Mouse (Mus musculus): Measurements from ENCODE around the gene Naaladl1. TPM values are rescaled to one million over a fixed set of nuclear protein-coding genes. Genes with fewer than 3 reads are reported as not detected.

Gene Naaladl1
- polyA plus RNA-seq, 1 experiment from 2014 or later: 3.9 TPM

- H3K4me1 ChIP-seq (ENCODE audit: control insufficient read depth, insufficient read depth, low read length): peaks cover 33% of the 10 kb centered on the region
- H3K9me3 ChIP-seq (replicated peaks; ENCODE audit: control insufficient read depth, low read length): no peaks in the 10 kb centered on the region
- no peak overlapping the region for H3K4me3 ChIP-seq (ENCODE audit: low read length)
- H3K9ac ChIP-seq (ENCODE audit: low read length): no peak overlapping the region
- H3K4me2 ChIP-seq (ENCODE audit: low read depth, low read length): no peak overlapping the region
- no peak overlapping the region for H3K27ac ChIP-seq (ENCODE audit: low read length)
- H3K36me3 ChIP-seq (ENCODE audit: control insufficient read depth, insufficient read depth): peaks cover 11% of the 10 kb centered on the region; the same call in 1 of the 2 replicates
- 91% methylated on average over 6 of the region's 6 CpGs for WGBS
- no peaks in the 10 kb centered on the region for H3K27me3 ChIP-seq (ENCODE audit: control insufficient read depth, insufficient read depth, low read length)
- no peak for ATAC-seq (replicated peaks; ENCODE audit: extremely low read depth, insufficient read depth, low FRiP score)
Observed at GRCm38 (mm10) chr19:6063081-6063480, 42.5 kb upstream of the Naaladl1 start.

GRCm38 (mm10) chr19:6066571-6066970 is 39.0 kb upstream of the Naaladl1 start:
- WGBS: 24% methylated on average over 5 of the region's 5 CpGs
- peak overlapping the region; percentile 95 for H3K4me2 ChIP-seq (ENCODE audit: low read depth, low read length)
- no peak overlapping the region for H3K27ac ChIP-seq (ENCODE audit: low read length)
- H3K9ac ChIP-seq (ENCODE audit: low read length): peak overlapping the region; percentile 73
- H3K4me1 ChIP-seq (ENCODE audit: control insufficient read depth, insufficient read depth, low read length): peaks cover 25% of the 10 kb centered on the region
- no peaks in the 10 kb centered on the region for H3K27me3 ChIP-seq (ENCODE audit: control insufficient read depth, insufficient read depth, low read length)
- H3K4me3 ChIP-seq (ENCODE audit: low read length): peak overlapping the region; percentile 54
- no peak for ATAC-seq (replicated peaks; ENCODE audit: extremely low read depth, insufficient read depth, low FRiP score)
- no peaks in the 10 kb centered on the region for H3K9me3 ChIP-seq (replicated peaks; ENCODE audit: control insufficient read depth, low read length)
- H3K36me3 ChIP-seq (ENCODE audit: control insufficient read depth, insufficient read depth): peaks cover 21% of the 10 kb centered on the region

GRCm38 (mm10) chr19:6067011-6067723 is 38.4 kb upstream of the Naaladl1 start:
- peak overlapping the region; percentile 54 for H3K4me3 ChIP-seq (ENCODE audit: low read length)
- ATAC-seq (replicated peaks; ENCODE audit: extremely low read depth, insufficient read depth, low FRiP score): peak; percentile 33
- H3K9ac ChIP-seq (ENCODE audit: low read length): peak overlapping the region; percentile 73
- under 1% methylated on average over 30 of the region's 30 CpGs for WGBS
- H3K36me3 ChIP-seq (ENCODE audit: control insufficient read depth, insufficient read depth): peaks cover 21% of the 10 kb centered on the region
- H3K27me3 ChIP-seq (ENCODE audit: control insufficient read depth, insufficient read depth, low read length): no peaks in the 10 kb centered on the region
- peaks cover 23% of the 10 kb centered on the region for H3K4me1 ChIP-seq (ENCODE audit: control insufficient read depth, insufficient read depth, low read length)
- no peaks in the 10 kb centered on the region for H3K9me3 ChIP-seq (replicated peaks; ENCODE audit: control insufficient read depth, low read length)
- H3K27ac ChIP-seq (ENCODE audit: low read length): peak overlapping the region; percentile 21
- peak overlapping the region; percentile 95 for H3K4me2 ChIP-seq (ENCODE audit: low read depth, low read length)

- ATAC-seq (replicated peaks; ENCODE audit: extremely low read depth, insufficient read depth, low FRiP score): peak; percentile 92
- peak within 1 kb of the TSS; percentile 95 for H3K4me2 ChIP-seq (ENCODE audit: low read depth, low read length)
- H3K4me1 ChIP-seq (ENCODE audit: control insufficient read depth, insufficient read depth, low read length): peaks cover 16% of the 10 kb centered on the region
- peak within 1 kb of the TSS; percentile 73 for H3K9ac ChIP-seq (ENCODE audit: low read length)
- peak within 1 kb of the TSS; percentile 54 for H3K4me3 ChIP-seq (ENCODE audit: low read length)
- peaks cover 24% of the 10 kb centered on the region for H3K36me3 ChIP-seq (ENCODE audit: control insufficient read depth, insufficient read depth)
- peak within 1 kb of the TSS; percentile 38 for H3K27ac ChIP-seq (ENCODE audit: low read length)
- 9% methylated on average over 33 of the region's 33 CpGs for WGBS
- H3K27me3 ChIP-seq (ENCODE audit: control insufficient read depth, insufficient read depth, low read length): no peaks in the 10 kb centered on the region
- H3K9me3 ChIP-seq (replicated peaks; ENCODE audit: control insufficient read depth, low read length): no peaks in the 10 kb centered on the region
Observed at GRCm38 (mm10) chr19:6067724-6068415, 37.7 kb upstream of the Naaladl1 start, which contains the start of gene Tm7sf2. Gene Tm7sf2, minus strand, starts transcription at chr19:6068373.

- 74% methylated on average over 4 of the region's 4 CpGs for WGBS
- H3K27me3 ChIP-seq (ENCODE audit: control insufficient read depth, insufficient read depth, low read length): no peaks in the 10 kb centered on the region
- H3K4me1 ChIP-seq (ENCODE audit: control insufficient read depth, insufficient read depth, low read length): peaks cover 14% of the 10 kb centered on the region
- ATAC-seq (replicated peaks; ENCODE audit: extremely low read depth, insufficient read depth, low FRiP score): no peak
- H3K36me3 ChIP-seq (ENCODE audit: control insufficient read depth, insufficient read depth): peaks cover 25% of the 10 kb centered on the region
- H3K27ac ChIP-seq (ENCODE audit: low read length): no peak overlapping the region
- H3K4me3 ChIP-seq (ENCODE audit: low read length): no peak overlapping the region
- H3K9ac ChIP-seq (ENCODE audit: low read length): no peak overlapping the region
- H3K9me3 ChIP-seq (replicated peaks; ENCODE audit: control insufficient read depth, low read length): no peaks in the 10 kb centered on the region
- no peak overlapping the region for H3K4me2 ChIP-seq (ENCODE audit: low read depth, low read length)
Observed at GRCm38 (mm10) chr19:6068951-6069350, 36.6 kb upstream of the Naaladl1 start.

- Histone ChIP-seq H3K9me3 (replicated peaks; ENCODE audit: control insufficient read depth, low read length) (no peaks in the 10 kb centered on the region), H3K36me3 (ENCODE audit: control insufficient read depth, insufficient read depth) (peaks cover 25% of the 10 kb centered on the region), H3K4me3 (ENCODE audit: low read length) (no peak overlapping the region), H3K27ac (ENCODE audit: low read length) (no peak overlapping the region), H3K4me1 (ENCODE audit: control insufficient read depth, insufficient read depth, low read length) (peaks cover 14% of the 10 kb centered on the region), H3K27me3 (ENCODE audit: control insufficient read depth, insufficient read depth, low read length) (no peaks in the 10 kb centered on the region), H3K4me2 (ENCODE audit: low read depth, low read length) (no peak overlapping the region), H3K9ac (ENCODE audit: low read length) (no peak overlapping the region)
- ATAC-seq (replicated peaks; ENCODE audit: extremely low read depth, insufficient read depth, low FRiP score): no peak
- WGBS: 85% methylated on average over 10 of the region's 10 CpGs
Observed at GRCm38 (mm10) chr19:6069851-6070250, 35.7 kb upstream of the Naaladl1 start.

- WGBS: 86% methylated on average over 31 of the region's 31 CpGs
- Histone ChIP-seq H3K4me2 (ENCODE audit: low read depth, low read length) (no peak overlapping the region), H3K4me3 (ENCODE audit: low read length) (no peak overlapping the region), H3K9me3 (replicated peaks; ENCODE audit: control insufficient read depth, low read length) (no peaks in the 10 kb centered on the region), H3K27me3 (ENCODE audit: control insufficient read depth, insufficient read depth, low read length) (no peaks in the 10 kb centered on the region), H3K9ac (ENCODE audit: low read length) (no peak overlapping the region), H3K36me3 (ENCODE audit: control insufficient read depth, insufficient read depth) (peaks cover 25% of the 10 kb centered on the region), H3K4me1 (ENCODE audit: control insufficient read depth, insufficient read depth, low read length) (peaks cover 14% of the 10 kb centered on the region), H3K27ac (ENCODE audit: low read length) (no peak overlapping the region)
- no peak for ATAC-seq (replicated peaks; ENCODE audit: extremely low read depth, insufficient read depth, low FRiP score)
Observed at GRCm38 (mm10) chr19:6070571-6071250, 34.9 kb upstream of the Naaladl1 start.

- ATAC-seq (replicated peaks; ENCODE audit: extremely low read depth, insufficient read depth, low FRiP score): no peak
- H3K4me3 ChIP-seq (ENCODE audit: low read length): no peak overlapping the region
- H3K27me3 ChIP-seq (ENCODE audit: control insufficient read depth, insufficient read depth, low read length): no peaks in the 10 kb centered on the region
- 91% methylated on average over 19 of the region's 19 CpGs for WGBS
- H3K27ac ChIP-seq (ENCODE audit: low read length): no peak overlapping the region
- H3K9me3 ChIP-seq (replicated peaks; ENCODE audit: control insufficient read depth, low read length): no peaks in the 10 kb centered on the region
- peaks cover 18% of the 10 kb centered on the region for H3K4me1 ChIP-seq (ENCODE audit: control insufficient read depth, insufficient read depth, low read length)
- no peak overlapping the region for H3K4me2 ChIP-seq (ENCODE audit: low read depth, low read length)
- no peak overlapping the region for H3K9ac ChIP-seq (ENCODE audit: low read length)
- H3K36me3 ChIP-seq (ENCODE audit: control insufficient read depth, insufficient read depth): peaks cover 25% of the 10 kb centered on the region
Observed at GRCm38 (mm10) chr19:6071261-6071660, 34.3 kb upstream of the Naaladl1 start.

- H3K36me3 ChIP-seq (ENCODE audit: control insufficient read depth, insufficient read depth): peaks cover 25% of the 10 kb centered on the region
- no peaks in the 10 kb centered on the region for H3K27me3 ChIP-seq (ENCODE audit: control insufficient read depth, insufficient read depth, low read length)
Observed at GRCm38 (mm10) chr19:6073889-6074288, 31.7 kb upstream of the Naaladl1 start.

More at GRCm38 (mm10) chr19:6073889-6074288, 31.7 kb upstream of the Naaladl1 start:
- Histone ChIP-seq H3K27ac (ENCODE audit: low read length) (no peak overlapping the region), H3K9ac (ENCODE audit: low read length) (no peak overlapping the region), H3K4me2 (ENCODE audit: low read depth, low read length) (no peak overlapping the region), H3K4me3 (ENCODE audit: low read length) (no peak overlapping the region), H3K4me1 (ENCODE audit: control insufficient read depth, insufficient read depth, low read length) (peaks cover 7% of the 10 kb centered on the region), H3K9me3 (replicated peaks; ENCODE audit: control insufficient read depth, low read length) (no peaks in the 10 kb centered on the region)
- no peak for ATAC-seq (replicated peaks; ENCODE audit: extremely low read depth, insufficient read depth, low FRiP score)
- WGBS: 94% methylated on average over 5 of the region's 5 CpGs
